Mouse (Mus musculus): ENCODE data around the gene Gm9999. TPM values are rescaled to one million over a fixed set of nuclear protein-coding genes. Genes with fewer than 3 reads are reported as not detected.
A peak's percentile ranks its signal among the peaks of the same experiment; 100 is the strongest.

The Gm9999 gene
- polyA plus RNA-seq, 1 experiment: not detected

GRCm38 (mm10) chr7:47015390-47016065 is 32.1 kb downstream of the Gm9999 start:
- Histone ChIP-seq H3K79me2 (ENCODE audit: control insufficient read depth, insufficient read depth) (no peaks in the 10 kb centered on the region), H3K36me3 (ENCODE audit: control insufficient read depth, insufficient read depth) (no peaks in the 10 kb centered on the region), H3K27me3 (ENCODE audit: control insufficient read depth, insufficient read depth, insufficient read length) (no peaks in the 10 kb centered on the region), H3K4me3 (no peak overlapping the region), H3ac (ENCODE audit: control insufficient read depth, insufficient read length) (no peak overlapping the region), H3K4me2 (ENCODE audit: low read depth) (peak overlapping the region; percentile 69)
- TF ChIP-seq POLR2AphosphoS2 (IDR thresholded peaks at IDR 0.05; ENCODE audit: insufficient read length, low read depth) (no peak), TCF12 (IDR thresholded peaks at IDR 0.05; ENCODE audit: insufficient read depth, poor library complexity, severe bottlenecking) (no peak), MAX (IDR thresholded peaks at IDR 0.05; ENCODE audit: low read depth) (no peak), USF1 (IDR thresholded peaks at IDR 0.05; ENCODE audit: low read depth) (no peak), REST (IDR thresholded peaks at IDR 0.05; ENCODE audit: insufficient read depth, insufficient read length) (no peak), E2F4 (IDR thresholded peaks at IDR 0.05; ENCODE audit: insufficient read depth) (no peak), SRF (IDR thresholded peaks at IDR 0.05; ENCODE audit: control insufficient read depth, insufficient read length, low read depth) (no peak)

GRCm38 (mm10) chr7:47016602-47017001 is 33.2 kb downstream of the Gm9999 start:
- Histone ChIP-seq H3K27me3 (ENCODE audit: control insufficient read depth, insufficient read depth, insufficient read length) (no peaks in the 10 kb centered on the region), H3K36me3 (ENCODE audit: control insufficient read depth, insufficient read depth) (no peaks in the 10 kb centered on the region), H3K4me2 (ENCODE audit: low read depth) (no peak overlapping the region), H3ac (ENCODE audit: control insufficient read depth, insufficient read length) (no peak overlapping the region), H3K79me2 (ENCODE audit: control insufficient read depth, insufficient read depth) (no peaks in the 10 kb centered on the region), H3K4me3 (no peak overlapping the region)
- no peak for TF ChIP-seq POLR2AphosphoS2 (IDR thresholded peaks at IDR 0.05; ENCODE audit: insufficient read length, low read depth)
- no peak for TF ChIP-seq SRF (IDR thresholded peaks at IDR 0.05; ENCODE audit: control insufficient read depth, insufficient read length, low read depth)
- no peak for TF ChIP-seq TCF3 (IDR thresholded peaks at IDR 0.05; ENCODE audit: insufficient read length, low read depth)

- H3ac ChIP-seq (ENCODE audit: control insufficient read depth, insufficient read length): no peak overlapping the region
- TF ChIP-seq SRF (IDR thresholded peaks at IDR 0.05; ENCODE audit: control insufficient read depth, insufficient read length, low read depth): no peak
- no peak for TF ChIP-seq CEBPB (IDR thresholded peaks at IDR 0.05; ENCODE audit: insufficient read depth, poor library complexity, severe bottlenecking)
- no peak for TF ChIP-seq POLR2AphosphoS2 (IDR thresholded peaks at IDR 0.05; ENCODE audit: insufficient read length, low read depth)
- no peak for TF ChIP-seq TCF3 (IDR thresholded peaks at IDR 0.05; ENCODE audit: insufficient read length, low read depth)
- no peak for TF ChIP-seq E2F4 (IDR thresholded peaks at IDR 0.05; ENCODE audit: insufficient read depth)
- no peak for TF ChIP-seq MYOG (IDR thresholded peaks at IDR 0.05; ENCODE audit: control insufficient read depth in 1 of 3, insufficient read depth in 1 of 3, insufficient read length in 2 of 3, low read depth in 2 of 3)
- TF ChIP-seq MYOD1 (IDR thresholded peaks at IDR 0.05; ENCODE audit: control insufficient read depth in 1 of 3, insufficient read length in 2 of 3, low read depth in 2 of 3): no peak
- TF ChIP-seq TCF12 (IDR thresholded peaks at IDR 0.05; ENCODE audit: insufficient read depth, poor library complexity, severe bottlenecking): no peak
- no peak for TF ChIP-seq MAX (IDR thresholded peaks at IDR 0.05; ENCODE audit: low read depth)
- TF ChIP-seq POLR2A (IDR thresholded peaks at IDR 0.05; ENCODE audit: insufficient read length, low read depth): no peak
- no peak for TF ChIP-seq REST (IDR thresholded peaks at IDR 0.05; ENCODE audit: insufficient read depth, insufficient read length)
- no peak for TF ChIP-seq USF1 (IDR thresholded peaks at IDR 0.05; ENCODE audit: low read depth)
These were observed 33.8 kb downstream of the Gm9999 start for GRCm38 (mm10) chr7:47017146-47017545.

GRCm38 (mm10) chr7:47019641-47020040 is 36.3 kb downstream of the Gm9999 start:
- no peak for TF ChIP-seq USF1 (IDR thresholded peaks at IDR 0.05; ENCODE audit: low read depth)
- no peak for TF ChIP-seq SRF (IDR thresholded peaks at IDR 0.05; ENCODE audit: control insufficient read depth, insufficient read length, low read depth)
- no peak for TF ChIP-seq TCF12 (IDR thresholded peaks at IDR 0.05; ENCODE audit: insufficient read depth, poor library complexity, severe bottlenecking)
- peak in 1 of 3 experiments; percentile 18 for TF ChIP-seq MYOD1 (IDR thresholded peaks at IDR 0.05; ENCODE audit: control insufficient read depth in 1 of 3, insufficient read length in 2 of 3, low read depth in 2 of 3)
- TF ChIP-seq MYOG (IDR thresholded peaks at IDR 0.05; ENCODE audit: control insufficient read depth in 1 of 3, insufficient read depth in 1 of 3, insufficient read length in 2 of 3, low read depth in 2 of 3): no peak
- no peak for TF ChIP-seq REST (IDR thresholded peaks at IDR 0.05; ENCODE audit: insufficient read depth, insufficient read length)
- Histone ChIP-seq H3K79me2 (ENCODE audit: control insufficient read depth, insufficient read depth) (no peaks in the 10 kb centered on the region), H3K4me3 (no peak overlapping the region), H3K27me3 (ENCODE audit: control insufficient read depth, insufficient read depth, insufficient read length) (no peaks in the 10 kb centered on the region), H3K4me2 (ENCODE audit: low read depth) (no peak overlapping the region), H3K36me3 (ENCODE audit: control insufficient read depth, insufficient read depth) (no peaks in the 10 kb centered on the region), H3ac (ENCODE audit: control insufficient read depth, insufficient read length) (no peak overlapping the region)

More at GRCm38 (mm10) chr7:47017146-47017545, 33.8 kb downstream of the Gm9999 start:
- Histone ChIP-seq H3K36me3 (ENCODE audit: control insufficient read depth, insufficient read depth) (no peaks in the 10 kb centered on the region), H3K4me2 (ENCODE audit: low read depth) (no peak overlapping the region), H3K79me2 (ENCODE audit: control insufficient read depth, insufficient read depth) (no peaks in the 10 kb centered on the region), H3K27me3 (ENCODE audit: control insufficient read depth, insufficient read depth, insufficient read length) (no peaks in the 10 kb centered on the region), H3K4me3 (no peak overlapping the region)

- Histone ChIP-seq H3K4me3 (no peak overlapping the region), H3K36me3 (ENCODE audit: control insufficient read depth, insufficient read depth) (no peaks in the 10 kb centered on the region), H3K27me3 (ENCODE audit: control insufficient read depth, insufficient read depth, insufficient read length) (no peaks in the 10 kb centered on the region), H3K4me2 (ENCODE audit: low read depth) (no peak overlapping the region), H3ac (ENCODE audit: control insufficient read depth, insufficient read length) (no peak overlapping the region), H3K79me2 (ENCODE audit: control insufficient read depth, insufficient read depth) (no peaks in the 10 kb centered on the region)
- TF ChIP-seq MYOG (IDR thresholded peaks at IDR 0.05; ENCODE audit: control insufficient read depth in 1 of 3, insufficient read depth in 1 of 3, insufficient read length in 2 of 3, low read depth in 2 of 3) (no peak), USF1 (IDR thresholded peaks at IDR 0.05; ENCODE audit: low read depth) (no peak), TCF3 (IDR thresholded peaks at IDR 0.05; ENCODE audit: insufficient read length, low read depth) (no peak), E2F4 (IDR thresholded peaks at IDR 0.05; ENCODE audit: insufficient read depth) (no peak), SRF (IDR thresholded peaks at IDR 0.05; ENCODE audit: control insufficient read depth, insufficient read length, low read depth) (no peak), MYOD1 (IDR thresholded peaks at IDR 0.05; ENCODE audit: control insufficient read depth in 1 of 3, insufficient read length in 2 of 3, low read depth in 2 of 3) (no peak), POLR2A (IDR thresholded peaks at IDR 0.05; ENCODE audit: insufficient read length, low read depth) (no peak), CEBPB (IDR thresholded peaks at IDR 0.05; ENCODE audit: insufficient read depth, poor library complexity, severe bottlenecking) (no peak), MAX (IDR thresholded peaks at IDR 0.05; ENCODE audit: low read depth) (no peak), TCF12 (IDR thresholded peaks at IDR 0.05; ENCODE audit: insufficient read depth, poor library complexity, severe bottlenecking) (no peak), POLR2AphosphoS2 (IDR thresholded peaks at IDR 0.05; ENCODE audit: insufficient read length, low read depth) (no peak), REST (IDR thresholded peaks at IDR 0.05; ENCODE audit: insufficient read depth, insufficient read length) (no peak)
These were observed 37.6 kb downstream of the Gm9999 start for GRCm38 (mm10) chr7:47020956-47021355.

Measured in myocyte (in vitro differentiated cells).